Mouse (Mus musculus): ENCODE measurements around the gene Uap1l1.

Uap1l1 gene

GRCm38 (mm10) chr2:25318119-25318966, 47.1 kb downstream of the Uap1l1 start:
- 3% methylated on average over 31 of the region's 31 CpGs for WGBS

- whole genome bisulfite sequencing = 9% methylated on average over 11 of the region's 11 CpGs
Measured at GRCm38 (mm10) chr2:25311491-25311891, 54.0 kb downstream of the Uap1l1 start.

- 23% methylated on average over 22 of the region's 22 CpGs for WGBS
Measured at GRCm38 (mm10) chr2:25310969-25311368, 54.5 kb downstream of the Uap1l1 start.

- WGBS = 51% methylated on average over 10 of the region's 10 CpGs
Measured at GRCm38 (mm10) chr2:25310180-25310579, 55.3 kb downstream of the Uap1l1 start.

Data from cerebral cortex, adult 2 months (tissue).